Mouse (Mus musculus): ENCODE data around the gene Fdx1l.
"Not testable (repeated sequence)": the region's sequence is repeated elsewhere in the genome, so short reads cannot be mapped to it uniquely, and the experiment has no call there.

Fdx1l gene

DNA sequence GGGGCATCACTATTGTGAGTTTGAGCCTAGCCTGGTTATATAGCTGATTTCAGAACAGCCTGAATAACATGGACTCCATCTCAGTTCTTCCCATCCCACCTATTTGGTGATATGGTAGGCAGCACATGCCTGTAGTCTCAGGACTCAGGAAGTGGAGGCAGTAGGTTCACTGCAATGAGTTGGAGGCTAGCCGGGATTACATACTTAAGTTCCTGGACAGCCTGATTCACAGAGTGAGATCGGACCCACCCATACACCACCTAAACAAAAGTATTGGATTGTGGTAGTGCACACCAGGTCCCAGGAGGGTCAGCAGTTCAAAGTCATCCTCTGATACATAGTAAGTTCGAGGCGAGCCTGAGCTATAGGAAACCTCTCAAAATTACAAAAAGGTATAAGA, 773 bp downstream of the Fdx1l start:
- ATAC-seq (ENCODE audit: low TSS enrichment) = peak; percentile 24; the same call in 1 of the 2 replicates

DNA sequence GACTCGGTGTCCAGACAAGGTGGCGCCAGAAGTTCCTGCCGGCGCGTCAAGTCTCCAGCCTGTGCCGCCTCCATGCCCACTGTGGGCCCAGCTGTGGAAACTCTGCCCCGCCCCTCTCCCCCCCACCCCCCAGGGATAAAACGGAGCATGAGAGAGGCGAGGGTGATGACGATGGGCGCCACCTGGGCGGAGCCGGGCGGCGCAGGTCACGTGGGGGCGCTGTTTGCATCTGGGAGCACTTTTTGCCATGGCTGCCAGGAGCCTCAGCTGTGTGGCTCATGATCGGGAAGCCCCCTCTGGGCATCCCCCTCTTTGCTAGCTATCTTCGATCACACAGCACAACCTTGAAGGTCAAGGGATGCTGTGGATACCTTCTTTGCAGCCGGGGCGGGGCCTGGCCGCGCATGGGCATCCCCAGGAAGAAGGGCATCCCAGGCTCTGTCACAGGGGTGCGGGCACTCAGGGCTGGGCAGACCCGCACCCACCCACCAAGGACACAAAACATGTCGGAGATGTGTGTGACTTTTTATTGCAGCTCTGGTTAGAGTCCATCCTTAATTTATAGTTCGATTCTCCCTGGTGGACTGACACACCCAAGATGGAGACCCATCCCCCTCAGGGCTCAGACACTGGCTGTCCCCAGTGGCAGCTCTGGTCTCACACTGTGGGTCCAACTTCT, 6.3 kb downstream of the Fdx1l start, which contains the start of gene Zglp1:
Zglp1 (minus strand) TSS at position 88 of the 679 bp plus-strand sequence.
- no peak for ATAC-seq (ENCODE audit: low TSS enrichment)

DNA sequence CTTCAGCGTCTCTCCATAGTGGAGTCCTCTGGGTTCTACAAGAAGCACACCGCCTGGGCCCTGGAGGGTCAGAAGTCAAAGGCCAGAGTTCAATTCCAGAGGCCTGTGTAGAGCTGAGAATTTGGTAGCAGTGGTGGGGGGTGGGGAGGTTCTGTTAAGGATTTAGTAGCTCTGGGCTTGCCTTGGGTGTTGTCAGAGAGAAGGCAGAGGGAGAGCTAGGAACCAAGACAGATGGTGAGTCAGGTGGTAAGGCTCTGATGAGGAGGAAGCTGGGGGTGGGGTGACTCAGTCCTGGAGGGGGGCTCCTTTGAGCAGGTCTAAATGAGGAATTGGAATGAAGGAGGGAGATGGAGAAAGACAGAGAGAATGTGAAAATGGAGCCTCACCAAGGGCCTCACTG, 10.5 kb downstream of the Fdx1l start:
- peak; percentile 96 for ATAC-seq (ENCODE audit: low TSS enrichment)

DNA sequence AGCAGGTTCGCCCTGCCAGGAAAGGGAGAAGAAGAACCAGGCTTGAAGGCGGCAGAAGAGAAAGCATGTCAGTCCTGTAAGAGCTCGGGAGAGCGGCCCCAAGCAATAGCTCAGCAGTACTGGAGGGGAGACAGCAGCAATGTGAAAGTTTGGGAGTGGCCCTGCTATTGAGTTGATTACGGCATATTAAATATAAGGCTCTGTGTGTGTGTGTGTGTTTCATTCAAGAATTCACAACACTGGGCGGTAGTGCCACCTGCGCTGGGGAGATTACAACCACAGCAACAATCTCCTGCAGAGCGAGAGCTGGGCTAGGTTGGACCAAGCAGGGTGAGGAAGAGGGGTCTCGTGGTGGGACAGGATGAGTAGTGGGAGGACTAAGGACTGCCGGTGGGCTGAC, 21.8 kb downstream of the Fdx1l start:
- ATAC-seq (ENCODE audit: low TSS enrichment) = no peak

DNA sequence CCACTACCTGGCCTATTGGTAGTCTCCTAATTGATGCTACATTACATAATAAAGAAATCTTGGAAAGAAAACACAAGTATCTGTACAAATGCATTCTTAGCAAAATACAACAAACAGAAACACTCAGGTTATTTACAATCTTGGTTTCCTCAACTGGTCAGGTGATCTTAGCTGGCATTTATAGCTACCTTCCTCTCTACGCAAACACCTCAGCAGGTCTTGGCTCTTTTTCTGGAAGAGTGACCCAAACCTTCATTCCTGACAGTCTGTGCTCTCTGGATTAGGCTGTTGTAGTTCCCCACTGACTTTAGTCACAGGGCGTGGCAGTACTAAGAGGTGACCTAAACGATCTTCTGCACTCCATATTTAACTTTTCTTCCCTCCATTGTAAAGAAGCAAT, 28.2 kb downstream of the Fdx1l start:
- ATAC-seq (ENCODE audit: low TSS enrichment) = no peak

DNA sequence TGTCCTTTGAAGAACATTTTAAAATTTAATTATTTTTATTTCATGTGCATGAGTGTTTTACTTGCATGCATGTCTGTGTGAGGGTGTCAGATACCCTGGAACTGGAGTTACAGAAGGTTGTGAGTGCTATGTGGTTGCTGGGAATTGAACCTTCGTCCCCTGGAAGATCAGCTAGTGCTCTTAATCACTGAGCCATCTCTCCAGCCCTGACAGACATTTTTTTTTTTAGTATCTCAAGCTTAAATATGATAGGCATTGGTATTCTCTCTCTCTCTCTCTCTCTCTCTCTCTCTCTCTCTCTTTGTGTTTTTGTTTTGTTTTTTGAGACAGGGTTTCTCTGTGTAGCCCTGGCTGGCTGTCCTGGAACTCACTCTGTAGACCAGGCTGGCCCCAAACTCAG, 28.6 kb downstream of the Fdx1l start:
- ATAC-seq (ENCODE audit: low TSS enrichment) = not testable (repeated sequence)

DNA sequence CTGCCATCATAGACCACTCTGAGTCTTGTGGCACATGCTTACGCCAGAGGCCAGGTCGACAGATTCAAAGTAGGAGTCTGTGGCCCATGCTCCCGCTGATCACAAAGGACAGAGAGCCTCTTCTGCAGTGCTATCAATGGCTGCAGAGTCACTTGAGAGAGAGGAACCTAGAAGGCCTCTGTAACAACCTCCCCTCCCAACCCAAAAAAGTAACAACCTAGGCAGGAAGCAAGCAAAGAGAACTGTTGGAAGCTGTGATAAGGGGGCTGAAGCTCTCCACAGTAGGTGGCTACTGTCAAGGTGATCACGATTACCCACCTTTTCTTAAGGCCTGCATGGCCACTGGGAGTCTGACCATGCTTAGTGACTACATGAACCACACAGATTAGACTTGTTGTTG, 29.9 kb downstream of the Fdx1l start:
- ATAC-seq (ENCODE audit: low TSS enrichment) = no peak

DNA sequence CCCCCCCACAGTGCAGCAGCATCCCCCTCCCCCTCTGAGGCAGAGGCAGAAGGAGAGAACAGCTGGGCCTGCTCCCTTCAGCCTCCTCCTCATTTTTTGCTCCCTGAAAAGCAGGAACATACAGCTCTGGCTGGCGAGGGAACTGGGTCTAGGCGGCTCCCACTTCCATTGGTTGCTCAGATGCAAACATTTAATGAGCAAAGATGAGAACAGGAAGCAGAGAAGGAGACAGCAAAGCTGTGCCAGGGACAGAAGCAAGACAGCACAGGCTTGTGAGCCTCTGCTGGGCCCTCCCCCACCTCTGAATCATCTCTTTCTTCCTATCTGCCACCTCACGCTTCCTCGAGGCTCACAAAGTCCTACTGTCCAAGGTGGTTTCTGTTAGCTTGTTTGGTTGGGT, 32.1 kb downstream of the Fdx1l start:
- peak; percentile 91 for ATAC-seq (ENCODE audit: low TSS enrichment)

DNA sequence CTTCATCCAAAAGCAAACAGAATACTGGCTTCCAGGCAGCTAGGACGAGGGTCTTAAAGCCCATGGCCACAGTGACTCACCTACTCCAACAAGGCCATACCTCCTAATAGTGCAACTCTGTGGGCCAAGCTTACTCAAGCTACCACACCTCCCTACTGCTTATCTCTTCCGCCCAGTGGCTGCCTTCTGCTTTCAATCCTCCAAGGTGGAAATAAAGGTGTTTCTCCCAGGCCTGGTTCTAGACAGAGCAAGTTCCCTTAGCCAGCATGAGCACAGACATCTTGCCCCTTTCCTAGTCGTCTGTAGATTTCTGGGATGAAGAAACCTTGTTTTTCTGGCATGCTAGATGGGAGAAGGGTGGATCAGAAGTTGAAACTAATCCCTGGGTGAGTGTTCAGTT, 33.6 kb downstream of the Fdx1l start:
- ATAC-seq (ENCODE audit: low TSS enrichment) = no peak

DNA sequence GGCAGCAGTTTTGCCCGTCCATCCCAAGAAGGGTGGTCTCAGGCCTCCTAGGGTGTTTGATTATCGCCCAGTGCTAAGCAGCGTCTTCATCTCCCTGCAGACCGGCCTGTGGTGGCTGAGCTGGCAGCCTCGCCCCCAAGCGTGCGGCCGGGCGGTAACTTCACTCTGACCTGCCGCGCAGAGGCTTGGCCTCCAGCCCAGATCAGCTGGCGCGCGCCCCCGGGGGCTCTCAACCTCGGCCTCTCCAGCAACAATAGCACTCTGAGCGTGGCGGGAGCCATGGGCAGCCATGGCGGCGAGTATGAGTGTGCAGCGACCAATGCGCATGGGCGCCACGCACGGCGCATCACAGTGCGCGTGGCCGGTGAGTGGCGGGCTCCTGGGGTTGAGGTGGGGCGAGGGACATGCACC, 35.9 kb downstream of the Fdx1l start:
- ATAC-seq (ENCODE audit: low TSS enrichment) = no peak

DNA sequence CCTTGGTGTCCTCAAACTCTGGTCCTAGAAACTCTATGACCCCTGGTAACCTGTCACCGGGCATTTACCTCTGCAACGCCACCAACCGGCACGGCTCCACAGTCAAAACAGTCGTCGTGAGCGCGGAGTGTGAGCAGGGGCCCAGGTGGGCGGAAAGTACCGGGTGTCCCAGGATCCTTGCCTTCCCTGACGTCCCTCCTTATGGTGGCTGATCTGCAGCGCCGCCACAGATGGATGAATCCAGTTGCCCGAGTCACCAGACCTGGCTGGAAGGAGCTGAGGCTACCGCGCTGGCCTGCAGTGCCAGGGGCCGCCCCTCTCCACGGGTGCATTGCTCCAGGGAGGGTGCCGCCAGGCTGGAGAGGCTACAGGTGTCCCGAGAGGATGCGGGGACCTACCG, 36.7 kb downstream of the Fdx1l start:
- ATAC-seq (ENCODE audit: low TSS enrichment) = no peak

DNA sequence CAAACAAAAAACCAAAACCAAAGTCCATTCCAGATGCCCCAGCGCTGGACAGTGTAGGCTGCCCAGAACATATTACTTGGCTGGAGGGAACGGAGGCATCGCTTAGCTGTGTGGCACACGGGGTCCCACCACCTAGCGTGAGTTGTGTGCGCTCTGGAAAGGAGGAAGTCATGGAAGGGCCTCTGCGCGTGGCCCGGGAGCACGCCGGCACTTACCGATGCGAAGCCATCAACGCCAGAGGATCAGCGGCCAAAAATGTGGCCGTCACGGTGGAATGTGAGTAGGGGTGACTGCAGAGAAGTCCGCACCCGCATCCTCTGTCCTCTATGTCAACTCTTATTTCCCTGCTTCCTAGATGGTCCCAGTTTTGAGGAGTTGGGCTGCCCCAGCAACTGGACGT, 37.3 kb downstream of the Fdx1l start:
- no peak for ATAC-seq (ENCODE audit: low TSS enrichment)

DNA sequence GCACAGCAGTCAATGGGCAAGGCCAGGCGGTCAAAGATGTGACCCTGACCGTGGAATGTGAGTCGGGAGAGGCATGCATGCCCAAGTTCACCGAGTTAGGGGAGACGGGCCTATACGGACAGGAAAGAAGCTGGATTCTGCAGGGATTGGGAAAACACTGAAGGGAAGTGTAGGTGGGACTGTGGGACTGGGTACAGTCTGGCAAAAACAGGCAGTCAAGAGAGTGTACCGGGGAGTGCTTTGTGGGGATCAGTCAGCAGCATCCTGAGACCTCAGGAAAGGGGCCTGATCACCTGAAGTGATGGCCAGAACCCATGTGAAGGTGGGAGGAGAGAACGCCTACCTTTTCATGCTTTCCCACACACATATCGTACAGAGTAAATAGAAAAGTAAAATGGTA, 37.8 kb downstream of the Fdx1l start:
- ATAC-seq (ENCODE audit: low TSS enrichment) = no peak

DNA sequence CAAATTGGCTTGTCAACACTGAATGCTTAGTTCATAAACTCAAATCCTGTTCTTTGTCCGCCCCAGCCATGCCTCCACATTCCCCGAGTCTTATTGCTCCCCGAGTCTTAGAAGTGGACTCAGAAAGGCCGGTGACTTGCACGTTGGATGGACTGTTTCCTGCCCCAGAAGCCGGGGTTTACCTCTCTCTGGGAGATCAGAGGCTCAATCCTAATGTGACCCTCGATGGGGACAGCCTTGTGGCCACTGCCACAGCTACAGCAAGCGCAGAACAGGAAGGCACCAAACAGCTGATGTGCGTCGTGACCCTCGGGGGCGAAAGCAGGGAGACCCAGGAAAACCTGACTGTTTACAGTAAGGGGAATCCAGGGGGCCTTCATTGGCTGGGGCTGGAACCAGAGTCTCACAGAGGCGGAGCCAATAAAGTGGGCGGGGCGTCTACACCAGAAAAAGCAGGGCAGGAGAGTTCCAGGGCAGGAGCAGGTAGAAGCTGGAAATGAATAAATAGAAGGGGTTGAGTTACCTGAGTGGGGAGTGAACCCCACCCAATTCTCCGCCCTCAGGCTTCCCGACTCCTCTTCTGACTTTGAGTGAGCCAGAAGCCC, 38.8 kb downstream of the Fdx1l start:
- no peak for ATAC-seq (ENCODE audit: low TSS enrichment)

DNA sequence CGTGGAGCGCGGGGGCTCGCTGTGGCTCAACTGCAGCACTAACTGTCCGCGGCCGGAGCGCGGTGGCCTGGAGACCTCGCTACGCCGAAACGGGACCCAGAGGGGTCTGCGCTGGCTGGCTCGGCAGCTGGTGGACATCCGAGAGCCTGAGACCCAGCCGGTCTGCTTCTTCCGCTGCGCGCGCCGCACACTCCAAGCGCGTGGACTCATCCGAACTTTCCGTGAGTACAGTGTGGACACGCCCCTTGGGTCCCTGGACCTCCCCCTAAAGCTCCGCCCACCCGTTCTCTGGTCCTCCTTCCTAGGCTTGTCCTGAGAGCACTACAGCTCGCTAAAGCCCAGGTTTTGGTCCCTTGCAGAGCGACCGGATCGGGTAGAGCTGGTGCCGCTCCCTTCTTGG, 40.3 kb downstream of the Fdx1l start:
- no peak for ATAC-seq (ENCODE audit: low TSS enrichment)

DNA sequence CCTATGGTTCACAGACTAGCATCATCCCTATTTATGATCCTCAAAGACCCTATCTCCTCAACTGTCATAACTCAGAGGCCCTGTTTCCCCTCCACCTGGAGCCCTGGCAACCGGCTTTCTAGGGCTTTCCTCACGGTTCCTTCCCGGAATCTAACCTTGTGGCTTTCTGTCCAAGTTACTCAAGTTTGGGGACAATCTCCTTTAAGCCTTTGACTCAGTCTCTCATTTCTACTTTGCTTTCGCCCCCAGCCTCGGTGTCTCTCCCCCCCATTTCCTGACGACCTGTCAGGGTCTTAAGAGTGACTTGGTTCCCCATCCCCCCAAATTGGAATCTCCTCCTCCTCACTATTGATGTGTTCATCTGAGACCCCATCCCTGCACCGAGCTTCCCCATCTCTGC, 40.9 kb downstream of the Fdx1l start:
- ATAC-seq (ENCODE audit: low TSS enrichment) = no peak

DNA sequence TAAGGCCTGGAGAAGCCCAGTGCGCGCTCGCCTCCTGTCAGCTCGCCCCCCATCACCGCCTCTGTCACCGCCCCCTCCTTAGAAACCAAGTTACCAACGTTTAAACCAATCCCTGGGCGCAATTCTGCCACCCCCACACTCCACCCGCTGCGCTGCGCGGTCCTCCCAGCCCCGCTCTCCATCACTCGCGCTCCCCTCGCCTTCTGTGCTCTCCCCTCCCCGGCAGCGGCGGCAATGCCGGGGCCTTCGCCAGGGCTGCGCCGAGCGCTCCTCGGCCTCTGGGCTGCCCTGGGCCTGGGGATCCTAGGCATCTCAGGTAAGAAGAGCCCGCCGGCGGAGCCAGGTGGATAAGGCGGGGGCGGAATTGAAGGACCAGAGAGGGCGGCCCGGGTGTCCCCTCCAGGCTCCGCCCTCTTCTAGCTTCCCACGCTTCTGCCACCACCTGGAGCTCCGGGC, 41.5 kb downstream of the Fdx1l start, which contains the start of gene Icam5:
Icam5 (plus strand) TSS at position 178 of the 456 bp plus-strand sequence.
- ATAC-seq (ENCODE audit: low TSS enrichment) = peak; percentile 48

DNA sequence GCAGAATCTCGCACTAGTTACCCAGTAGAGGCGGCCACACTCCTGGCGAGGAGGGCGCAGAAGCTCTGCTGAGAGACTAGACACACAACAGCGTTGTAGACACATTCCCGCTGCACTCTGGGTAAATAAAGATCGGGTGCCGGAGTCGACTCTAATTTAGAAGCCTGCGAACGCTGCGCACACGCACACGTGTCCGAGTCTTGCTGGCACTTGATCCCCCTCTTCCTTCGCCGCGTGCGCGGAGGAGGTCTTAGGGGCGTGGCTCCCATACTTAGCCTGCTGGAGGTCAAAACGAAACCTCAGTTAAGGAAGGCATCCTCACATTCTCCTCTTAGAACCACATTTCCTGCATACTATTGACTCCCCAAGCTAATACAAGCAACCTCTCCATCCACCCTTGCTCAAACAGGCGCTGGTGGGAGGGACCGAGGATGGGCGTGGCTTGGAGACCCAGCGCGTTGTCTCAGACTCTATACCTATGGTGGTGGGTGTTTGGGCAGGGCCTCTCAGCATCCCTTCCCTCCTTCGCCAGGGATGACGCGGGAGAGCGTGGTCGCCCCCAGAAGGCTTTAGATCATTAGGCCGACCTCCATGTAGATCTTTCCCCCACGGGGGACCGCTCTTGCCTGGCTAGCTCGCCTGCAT, 42.0 kb downstream of the Fdx1l start:
- peak; percentile 54 for ATAC-seq (ENCODE audit: low TSS enrichment)

DNA sequence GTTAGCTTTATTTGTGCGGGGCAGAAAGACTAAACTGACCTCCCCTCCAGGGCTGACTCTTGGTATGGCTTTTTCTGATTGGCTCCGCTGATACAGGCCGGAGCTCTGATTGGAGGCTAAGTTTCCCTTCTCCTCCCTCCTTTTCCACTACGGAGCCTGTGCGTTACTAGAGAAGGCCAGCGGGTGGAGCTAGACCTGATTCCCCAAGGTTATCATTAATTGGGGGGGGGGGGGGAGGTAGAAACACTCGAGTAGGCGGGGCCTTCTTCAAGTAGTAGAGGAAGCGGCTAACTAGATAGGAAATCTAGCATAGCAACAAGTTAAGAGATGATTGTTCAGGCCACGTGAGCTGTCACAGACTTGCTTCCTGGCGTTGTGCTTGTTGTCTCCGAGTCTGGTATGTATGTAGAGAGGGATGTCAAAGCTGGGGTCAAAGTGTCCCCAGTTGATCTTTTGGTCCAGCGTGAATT, 42.6 kb downstream of the Fdx1l start:
- peak; percentile 57 for ATAC-seq (ENCODE audit: low TSS enrichment)

DNA sequence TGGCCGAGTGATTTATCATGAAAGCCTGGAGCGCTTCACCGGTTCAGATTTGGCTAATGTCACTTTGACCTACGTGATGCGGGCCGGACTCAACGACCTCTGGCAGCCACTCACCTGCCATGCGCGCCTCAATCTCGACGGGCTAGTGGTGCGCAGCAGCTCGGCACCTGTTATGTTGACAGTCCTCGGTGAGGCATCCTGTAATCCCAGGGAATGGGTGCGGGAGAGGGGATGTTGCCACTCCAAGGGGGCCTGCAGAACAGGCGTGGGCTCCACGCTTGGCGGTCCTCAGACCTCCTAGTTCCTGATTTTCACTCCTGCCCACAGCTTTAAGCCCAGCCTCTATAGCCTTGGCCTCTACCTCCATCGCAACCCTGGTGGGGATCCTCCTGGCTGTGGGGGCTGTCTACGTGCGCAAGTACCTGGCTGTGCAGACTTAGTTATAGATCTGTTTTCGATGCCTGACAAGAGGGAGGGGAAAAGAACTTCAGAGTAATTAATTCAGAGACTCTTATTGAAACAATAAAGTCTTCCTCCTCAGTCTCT, 43.3 kb downstream of the Fdx1l start:
- ATAC-seq (ENCODE audit: low TSS enrichment) = no peak

DNA sequence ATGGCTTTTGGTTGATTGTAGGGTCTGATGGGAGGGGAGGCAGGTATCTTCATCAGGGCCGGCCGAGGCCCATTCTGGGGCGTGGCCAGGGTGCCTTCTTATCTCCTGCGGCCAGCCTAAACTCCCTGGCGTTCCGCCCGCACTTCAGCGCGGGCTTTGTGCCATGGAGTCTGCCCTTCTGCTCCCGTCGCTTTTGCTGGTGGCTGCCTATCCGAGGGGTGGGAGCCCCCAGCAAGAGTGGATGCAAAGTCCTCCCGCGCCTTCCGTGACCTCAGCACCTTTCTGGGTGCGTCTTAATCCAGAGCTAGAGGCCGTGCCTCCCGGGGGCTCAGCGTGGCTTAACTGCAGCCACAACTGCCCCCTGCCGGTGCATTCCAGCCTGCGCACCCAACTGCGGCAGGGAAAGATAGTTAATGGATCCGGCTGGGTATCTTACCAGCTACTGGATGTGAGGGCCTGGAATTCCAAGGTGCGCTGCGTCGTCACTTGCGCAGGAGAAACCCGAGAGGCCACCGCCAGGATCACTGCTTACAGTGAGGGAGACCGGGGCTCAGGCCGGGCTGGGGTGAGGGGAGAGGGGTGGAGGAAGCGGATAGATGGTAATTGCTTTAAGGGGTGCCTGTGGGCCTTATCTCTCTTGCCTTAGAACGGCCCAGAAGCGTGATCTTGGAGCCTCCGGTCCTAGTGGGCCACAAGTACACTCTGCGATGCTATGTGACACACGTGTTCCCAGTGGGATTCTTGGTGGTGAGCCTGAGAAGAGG, 43.9 kb downstream of the Fdx1l start, which contains the start of gene Icam4:
Icam4 (plus strand) TSS at position 83 of the 764 bp plus-strand sequence.
- ATAC-seq (ENCODE audit: low TSS enrichment) = no peak
